ENCODE assay signal across 8 mouse cellular contexts in genomic region chr11:97818003-97818402, GRCm38 (mm10). TPM values are rescaled to one million over a fixed set of nuclear protein-coding genes. Genes with fewer than 3 reads are reported as not detected.
A peak's percentile ranks its signal among the peaks of the same experiment; 100 is the strongest.
DNase-seq lines count a peak whose midpoint lies in the region; ATAC-seq and TF ChIP-seq lines count a peak whose summit lies in the region.

No protein-coding gene starts in this region.

- H3K4me1 ChIP-seq in heart, embryonic 12.5 days (replicated peaks): peaks cover 73% of the 10 kb centered on the region
- peaks cover 15 to 50% of the 10 kb centered on the region in 2 experiments for H3K4me1 ChIP-seq in ES-E14 (ENCODE audit: control insufficient read depth in 2 of 2, insufficient read depth in 2 of 2, low read length in 2 of 2, poor library complexity in 1 of 2)
- H3K4me1 ChIP-seq in forebrain, embryonic 16.5 days (replicated peaks; ENCODE audit: control insufficient read depth, insufficient read depth, low read length): peaks cover 25% of the 10 kb centered on the region
- H3K4me1 ChIP-seq in liver, postnatal 0 days (ENCODE audit: insufficient read depth): peaks cover 78% of the 10 kb centered on the region

- H3K27me3 ChIP-seq in heart, embryonic 12.5 days (replicated peaks): no peaks in the 10 kb centered on the region
- H3K27me3 ChIP-seq in forebrain, embryonic 16.5 days (replicated peaks; ENCODE audit: control insufficient read depth, insufficient read depth, low read length): no peaks in the 10 kb centered on the region
- no peaks in the 10 kb centered on the region for H3K27me3 ChIP-seq in liver, postnatal 0 days (ENCODE audit: insufficient read depth, low read length)

- peak overlapping the region; percentile 8; the same call in 1 of the 2 replicates for H3K9ac ChIP-seq in heart, embryonic 12.5 days
- 0 out of 2 replicates have a peak overlapping the region, but pooled peaks have one; percentile 2 for H3K9ac ChIP-seq in ES-E14 (ENCODE audit: insufficient read depth, low read depth, low read length, poor library complexity, severe bottlenecking)
- no peak overlapping the region for H3K9ac ChIP-seq in forebrain, embryonic 16.5 days (replicated peaks; ENCODE audit: low read depth, low read length)
- H3K9ac ChIP-seq in liver, postnatal 0 days (replicated peaks): no peak overlapping the region

- TF ChIP-seq CTCF in liver, postnatal 0 days (IDR thresholded peaks at IDR 0.05; ENCODE audit: low read depth): no peak

- H3K4me3 ChIP-seq in heart, embryonic 12.5 days: no peak overlapping the region
- no peak overlapping the region for H3K4me3 ChIP-seq in ES-E14 (ENCODE audit: insufficient read depth in 1 of 2, low read depth in 1 of 2, low read length in 2 of 2, poor library complexity in 1 of 2, severe bottlenecking in 1 of 2)
- H3K4me3 ChIP-seq in forebrain, embryonic 16.5 days (replicated peaks; ENCODE audit: low read length): no peak overlapping the region
- H3K4me3 ChIP-seq in liver, postnatal 0 days (ENCODE audit: low read depth, low read length): no peak overlapping the region

- no peak for TF ChIP-seq EP300 in liver, postnatal 0 days (IDR thresholded peaks at IDR 0.05; ENCODE audit: low read depth)

- in situ Hi-C loops in ES-E14 (cut with MboI; ENCODE audit: low sequenced_read_pairs in 2 of 2, unreplicated experiment in 2 of 2): no loop called here

- ATAC-seq in heart, embryonic 12.5 days (ENCODE audit: insufficient number of reproducible peaks, low FRiP score): no peak
- ATAC-seq in forebrain, embryonic 16.5 days: no peak
- no peak for ATAC-seq in liver, postnatal 0 days
- ATAC-seq in megakaryocyte-erythroid progenitor cell, adult 5-6 weeks (replicated peaks; ENCODE audit: low FRiP score, low TSS enrichment, poor library complexity, severe bottlenecking): no peak

- H3K9me3 ChIP-seq in heart, embryonic 12.5 days (replicated peaks): no peaks in the 10 kb centered on the region
- no peaks in the 10 kb centered on the region for H3K9me3 ChIP-seq in ES-E14 (ENCODE audit: control insufficient read depth, insufficient read depth, low read depth, low read length)
- no peaks in the 10 kb centered on the region for H3K9me3 ChIP-seq in forebrain, embryonic 16.5 days (ENCODE audit: control insufficient read depth, low read length)
- H3K9me3 ChIP-seq in liver, postnatal 0 days (ENCODE audit: low read length): no peaks in the 10 kb centered on the region

- H3K4me2 ChIP-seq in heart, embryonic 12.5 days: no peak overlapping the region
- no peak overlapping the region for H3K4me2 ChIP-seq in forebrain, embryonic 16.5 days (ENCODE audit: low read length)
- no peak overlapping the region for H3K4me2 ChIP-seq in liver, postnatal 0 days (ENCODE audit: low read depth, low read length)

- H3K36me3 ChIP-seq in heart, embryonic 12.5 days: peaks cover 59% of the 10 kb centered on the region
- peaks cover 58% of the 10 kb centered on the region for H3K36me3 ChIP-seq in ES-E14 (ENCODE audit: control insufficient read depth, insufficient read depth, low read length, poor library complexity, severe bottlenecking)
- H3K36me3 ChIP-seq in forebrain, embryonic 16.5 days (ENCODE audit: control insufficient read depth, insufficient read depth): peaks cover 7% of the 10 kb centered on the region
- peaks cover 26% of the 10 kb centered on the region for H3K36me3 ChIP-seq in liver, postnatal 0 days (replicated peaks; ENCODE audit: insufficient read depth, low read length)

- peak overlapping the region; percentile 67; the same call in 1 of the 2 replicates for H3K27ac ChIP-seq in heart, embryonic 12.5 days (ENCODE audit: poor library complexity, severe bottlenecking)
- H3K27ac ChIP-seq in ES-E14 (ENCODE audit: insufficient read depth, low read depth, low read length, poor library complexity, severe bottlenecking): no peak overlapping the region; the same call in 1 of the 2 replicates
- H3K27ac ChIP-seq in forebrain, embryonic 16.5 days (ENCODE audit: low read length): peak overlapping the region; percentile 73; the same call in 1 of the 2 replicates
- peak overlapping the region; percentile 66 for H3K27ac ChIP-seq in liver, postnatal 0 days (ENCODE audit: low read depth)

- 37% methylated on average over 6 of the region's 6 CpGs for WGBS in heart, embryonic 12.5 days
- 24% methylated on average over 6 of the region's 6 CpGs for WGBS in forebrain, embryonic 16.5 days
- 56% methylated on average over 6 of the region's 6 CpGs for WGBS in liver, postnatal 0 days (ENCODE audit: insufficient replicate concordance)

- DNase-seq in heart, postnatal 4 days: no peak
- no peak for DNase-seq in ES-E14 (ENCODE audit: low read depth, low spot score)
- DNase-seq in liver, postnatal 0 days: no peak
- DNase-seq in layer of hippocampus, adult 9-11 months: no peak
- DNase-seq in spleen, adult 18-20 months: no peak

TF ChIP-seq in ES-E14, 5 proteins besides CTCF, POLR2A, EP300 and RAD21:
- no peak for TF ChIP-seq ZC3H11A (IDR thresholded peaks at IDR 0.05; ENCODE audit: borderline replicate concordance, low read depth, low read length)

RNA-seq across cellular contexts. Expression of gene Lasp1, which starts 19.2 kb away (rescaled TPM):
- 46.9 and 49.5 TPM in 2 replicates for polyA plus RNA-seq in heart, embryonic 12.5 days (2016; fragmentation: Nextera tagmentation; extraction: Ambion mirVana)
- total RNA-seq in heart, postnatal 4 days (2021): 10 to 100 TPM; 73.3 to 74.4 TPM
- 108 and 147 TPM in 2 replicates for total RNA-seq in ES-E14 (2012; rRNA removed)
- 140 and 159 TPM in 2 replicates for polyA plus RNA-seq in forebrain, embryonic 16.5 days (2015; fragmentation: Nextera tagmentation; extraction: Ambion mirVana)
- polyA plus RNA-seq in liver, postnatal 0 days (2015; fragmentation: Nextera tagmentation; extraction: Ambion mirVana): 30.0 and 32.2 TPM in 2 replicates
- 15.7 and 20.4 TPM in 2 replicates for total RNA-seq in megakaryocyte-erythroid progenitor cell, adult 5-6 weeks (2014; fragmentation: Nextera tagmentation)
- 56.3 and 63.5 TPM in 2 replicates for total RNA-seq in megakaryocyte-erythroid progenitor cell, adult 5-6 weeks (2017)

RNA-seq across cellular contexts. Expression of gene B230217C12Rik, which starts 22.6 kb away (rescaled TPM):
- polyA plus RNA-seq in heart, embryonic 12.5 days (2016; fragmentation: Nextera tagmentation; extraction: Ambion mirVana): 6.9 and 7.4 TPM in 2 replicates
- total RNA-seq in heart, postnatal 4 days (2021): under 1 TPM; 0.77 to 0.79 TPM
- 3.0 and 4.1 TPM in 2 replicates for total RNA-seq in ES-E14 (2012; rRNA removed)
- 21.1 and 24.1 TPM in 2 replicates for polyA plus RNA-seq in forebrain, embryonic 16.5 days (2015; fragmentation: Nextera tagmentation; extraction: Ambion mirVana)
- polyA plus RNA-seq in liver, postnatal 0 days (2015; fragmentation: Nextera tagmentation; extraction: Ambion mirVana): 0.25 and 0.28 TPM in 2 replicates
- 0.45 and 1.7 TPM in 2 replicates for total RNA-seq in megakaryocyte-erythroid progenitor cell, adult 5-6 weeks (2014; fragmentation: Nextera tagmentation)
- total RNA-seq in megakaryocyte-erythroid progenitor cell, adult 5-6 weeks (2017): 0.91 TPM in 1 of 2 replicates, not detected in the other

RNA-seq across cellular contexts. Expression of gene Rpl23, which starts 35.8 kb away (rescaled TPM):
- 404 and 410 TPM in 2 replicates for polyA plus RNA-seq in heart, embryonic 12.5 days (2016; fragmentation: Nextera tagmentation; extraction: Ambion mirVana)
- total RNA-seq in heart, postnatal 4 days (2021): 100 to 1,000 TPM; 738 to 764 TPM
- total RNA-seq in ES-E14 (2012; rRNA removed): 1,213 and 1,430 TPM in 2 replicates
- 298 and 306 TPM in 2 replicates for polyA plus RNA-seq in forebrain, embryonic 16.5 days (2015; fragmentation: Nextera tagmentation; extraction: Ambion mirVana)
- polyA plus RNA-seq in liver, postnatal 0 days (2015; fragmentation: Nextera tagmentation; extraction: Ambion mirVana): 409 and 433 TPM in 2 replicates
- total RNA-seq in megakaryocyte-erythroid progenitor cell, adult 5-6 weeks (2014; fragmentation: Nextera tagmentation): 2,091 and 2,156 TPM in 2 replicates
- 1,518 and 2,802 TPM in 2 replicates for total RNA-seq in megakaryocyte-erythroid progenitor cell, adult 5-6 weeks (2017)

RNA-seq across cellular contexts. Expression of gene 1700001P01Rik, which starts 42.3 kb away (rescaled TPM):
- not detected in 2 replicates for polyA plus RNA-seq in heart, embryonic 12.5 days (2016; fragmentation: Nextera tagmentation; extraction: Ambion mirVana)
- under 1 TPM in 1 of 2 experiments, not detected in 1; 0.45 TPM for total RNA-seq in heart, postnatal 4 days (2021)
- total RNA-seq in ES-E14 (2012; rRNA removed): 2.3 TPM in 2 replicates
- 0.57 and 0.85 TPM in 2 replicates for polyA plus RNA-seq in forebrain, embryonic 16.5 days (2015; fragmentation: Nextera tagmentation; extraction: Ambion mirVana)
- polyA plus RNA-seq in liver, postnatal 0 days (2015; fragmentation: Nextera tagmentation; extraction: Ambion mirVana): not detected in 2 replicates
- total RNA-seq in megakaryocyte-erythroid progenitor cell, adult 5-6 weeks (2014; fragmentation: Nextera tagmentation): 0.89 TPM in 1 of 2 replicates, not detected in the other
- total RNA-seq in megakaryocyte-erythroid progenitor cell, adult 5-6 weeks (2017): 2.4 TPM in 1 of 2 replicates, not detected in the other

RNA-seq across cellular contexts. Expression of gene Cwc25, which starts 51.6 kb away (rescaled TPM):
- 10.9 and 11.4 TPM in 2 replicates for polyA plus RNA-seq in heart, embryonic 12.5 days (2016; fragmentation: Nextera tagmentation; extraction: Ambion mirVana)
- 10 to 100 TPM; 10.8 to 11.7 TPM for total RNA-seq in heart, postnatal 4 days (2021)
- 14.0 and 18.5 TPM in 2 replicates for total RNA-seq in ES-E14 (2012; rRNA removed)
- 17.1 and 19.5 TPM in 2 replicates for polyA plus RNA-seq in forebrain, embryonic 16.5 days (2015; fragmentation: Nextera tagmentation; extraction: Ambion mirVana)
- polyA plus RNA-seq in liver, postnatal 0 days (2015; fragmentation: Nextera tagmentation; extraction: Ambion mirVana): 5.5 and 5.8 TPM in 2 replicates
- 17.7 and 18.9 TPM in 2 replicates for total RNA-seq in megakaryocyte-erythroid progenitor cell, adult 5-6 weeks (2014; fragmentation: Nextera tagmentation)
- total RNA-seq in megakaryocyte-erythroid progenitor cell, adult 5-6 weeks (2017): 20.4 and 23.3 TPM in 2 replicates

Comparison
In these comparisons a context has a peak if more than half of its experiments do, and no peak if none do; other contexts are left out.
1. H3K9ac ChIP-seq: peak in heart, embryonic 12.5 days (single experiment) and ES-E14 (single experiment); none in forebrain, embryonic 16.5 days (single experiment) and liver, postnatal 0 days (single experiment).